Mouse (Mus musculus) neural tube, embryonic 13.5 days (tissue): ENCODE measurements around the gene Sema6d. TPM values are rescaled to one million over a fixed set of nuclear protein-coding genes. Genes with fewer than 3 reads are reported as not detected.

Experiments
- ATAC-seq: fragments of 200-750 bp; cut with Nextera tagmentation; 2 replicates; pipeline ENCODE4 v1.8.0; 2017; ENCODE audit warnings: low read depth, mild to moderate bottlenecking, moderate TSS enrichment, moderate library complexity
- H3K27ac ChIP-seq: fragments of 300-500 bp; sonication (generic); replicated peaks from 2 replicates; pipeline ENCODE4 v1.5.1; 2015; ENCODE audit warnings: moderate library complexity, mild to moderate bottlenecking, inconsistent platforms
- H3K27me3 ChIP-seq: fragments of 300-500 bp; sonication (generic); 2 replicates; pipeline ENCODE4 v1.6.1; 2015; ENCODE audit warnings: mild to moderate bottlenecking, inconsistent platforms
- H3K36me3 ChIP-seq: fragments of 300-500 bp; sonication (generic); 2 replicates; pipeline ENCODE4 v1.6.1; 2015; ENCODE audit warnings: mild to moderate bottlenecking, inconsistent platforms
- H3K4me1 ChIP-seq: fragments of 300-500 bp; sonication (generic); replicated peaks from 2 replicates; pipeline ENCODE4 v1.6.1; 2015; ENCODE audit warnings: inconsistent platforms
- H3K4me2 ChIP-seq: fragments of 300-500 bp; sonication (generic); 2 replicates; pipeline ENCODE4 v1.6.1; 2015; ENCODE audit warnings: inconsistent platforms, mild to moderate bottlenecking, moderate library complexity
- H3K4me3 ChIP-seq: fragments of 300-500 bp; sonication (generic); 2 replicates; pipeline ENCODE4 v1.5.1; 2015; ENCODE audit warnings: mild to moderate bottlenecking, inconsistent platforms
- H3K9ac ChIP-seq: fragments of 300-500 bp; sonication (generic); 2 replicates; pipeline ENCODE4 v1.6.1; 2015; ENCODE audit warnings: moderate library complexity, mild to moderate bottlenecking, inconsistent platforms
- H3K9me3 ChIP-seq: fragments of 300-500 bp; sonication (generic); 2 replicates; pipeline ENCODE4 v1.6.1; 2016; ENCODE audit warnings: inconsistent platforms
- WGBS: fragments of 180-500 bp; shearing (Covaris S2); methylation state at CpG from one replicate; pipeline ENCODE4 v1.1.7; 2015; 5-methylcytosine and 5-hydroxymethylcytosine counted together
- polyA plus RNA-seq: library from polyadenylated mRNA; unstranded; fragments of >200 nt; fragmentation: Nextera tagmentation; extraction: Ambion mirVana; gene quantifications from 2 replicates; pipeline ENCODE4 v1.2.1, GENCODE M21; 2015

Sema6d gene
- polyA plus RNA-seq, 1 experiment from 2014 or later, result 47.4 TPM

DNA sequence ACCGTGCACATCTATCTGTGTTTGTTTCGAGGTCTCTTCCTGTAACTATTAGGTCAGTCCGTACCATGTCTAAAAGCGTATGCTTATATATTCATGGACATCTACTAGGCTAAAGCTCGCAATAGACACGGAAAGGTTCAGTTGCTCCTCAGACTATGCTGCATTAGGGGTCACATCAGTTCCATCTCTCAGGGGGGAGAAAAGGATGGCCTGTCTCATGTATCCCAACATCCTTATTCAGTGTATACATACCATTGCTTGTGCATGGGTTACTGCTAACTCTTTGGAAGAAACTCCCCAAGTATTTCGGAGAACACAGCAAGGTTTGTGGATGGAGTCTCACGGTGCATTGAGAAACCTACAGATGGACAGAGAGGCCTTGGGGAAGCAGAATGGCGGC lies 571.5 kb downstream of the Sema6d start:
- WGBS, result 93% methylated on average over 9 of the region's 9 CpGs
- Histone ChIP-seq H3K4me3 (no peak overlapping the region), H3K27me3 (no peaks in the 10 kb centered on the region), H3K9me3 (no peaks in the 10 kb centered on the region), H3K4me2 (no peak overlapping the region), H3K4me1 (no peaks in the 10 kb centered on the region), H3K9ac (no peak overlapping the region), H3K27ac (no peak overlapping the region), H3K36me3 (peaks cover 95% of the 10 kb centered on the region)
- no peak for ATAC-seq

DNA sequence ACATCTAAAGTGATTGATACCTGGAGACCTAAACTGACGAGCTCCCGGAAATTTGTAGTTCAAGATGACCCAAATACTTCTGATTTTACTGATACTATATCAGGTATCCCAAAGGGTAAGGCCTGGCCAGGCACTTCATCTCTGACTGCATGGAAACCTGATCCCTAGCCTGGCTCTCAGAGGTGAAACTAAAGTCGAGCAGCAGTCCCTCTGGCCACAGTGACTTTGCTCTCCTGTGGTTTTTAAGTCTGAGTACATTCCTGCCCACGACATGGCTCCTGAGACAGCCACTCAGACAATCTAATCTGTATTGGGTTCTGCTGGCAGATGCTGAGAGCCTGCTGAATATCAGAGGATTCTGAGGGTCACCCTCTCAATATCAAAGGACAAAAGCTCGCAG lies 572.5 kb downstream of the Sema6d start:
- Histone ChIP-seq H3K9me3 (no peaks in the 10 kb centered on the region), H3K27ac (no peak overlapping the region), H3K27me3 (no peaks in the 10 kb centered on the region), H3K4me1 (no peaks in the 10 kb centered on the region), H3K4me3 (no peak overlapping the region), H3K36me3 (peaks cover 93% of the 10 kb centered on the region), H3K4me2 (no peak overlapping the region), H3K9ac (no peak overlapping the region)
- WGBS, result 63% methylated on average over 5 of the region's 5 CpGs
- no peak for ATAC-seq

DNA sequence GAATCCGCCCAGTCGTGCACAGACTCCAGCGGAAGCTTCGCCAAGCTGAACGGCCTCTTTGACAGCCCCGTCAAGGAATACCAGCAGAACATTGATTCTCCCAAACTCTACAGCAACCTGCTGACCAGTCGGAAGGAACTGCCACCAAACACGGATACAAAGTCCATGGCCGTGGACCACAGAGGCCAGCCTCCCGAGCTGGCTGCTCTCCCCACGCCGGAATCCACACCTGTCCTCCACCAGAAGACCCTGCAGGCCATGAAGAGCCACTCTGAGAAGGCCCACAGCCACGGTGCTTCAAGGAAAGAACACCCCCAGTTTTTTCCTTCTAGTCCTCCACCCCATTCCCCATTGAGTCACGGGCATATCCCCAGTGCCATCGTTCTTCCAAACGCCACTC lies 574.4 kb downstream of the Sema6d start:
- Histone ChIP-seq H3K4me2 (no peak overlapping the region), H3K4me1 (no peaks in the 10 kb centered on the region), H3K27me3 (no peaks in the 10 kb centered on the region), H3K4me3 (no peak overlapping the region), H3K9ac (no peak overlapping the region), H3K27ac (no peak overlapping the region), H3K36me3 (peaks cover 77% of the 10 kb centered on the region), H3K9me3 (no peaks in the 10 kb centered on the region)
- WGBS, result 94% methylated on average over 16 of the region's 16 CpGs
- ATAC-seq, result no peak

GRCm38 (mm10) chr2:124668431-124668830 lies 578.7 kb downstream of the Sema6d start:
- Histone ChIP-seq H3K4me2 (no peak overlapping the region), H3K27me3 (no peaks in the 10 kb centered on the region), H3K27ac (no peak overlapping the region), H3K36me3 (peaks cover 38% of the 10 kb centered on the region), H3K4me1 (no peaks in the 10 kb centered on the region), H3K4me3 (no peak overlapping the region), H3K9ac (no peak overlapping the region), H3K9me3 (no peaks in the 10 kb centered on the region)
- WGBS, result 95% methylated on average over 1 of the region's 1 CpGs
- no peak for ATAC-seq

GRCm38 (mm10) chr2:124673117-124673516 lies 583.3 kb downstream of the Sema6d start:
- no peak overlapping the region for H3K4me3 ChIP-seq
- no peak for ATAC-seq
- H3K36me3 ChIP-seq, result no peaks in the 10 kb centered on the region
- H3K27ac ChIP-seq, result no peak overlapping the region
- H3K9me3 ChIP-seq, result no peaks in the 10 kb centered on the region
- H3K4me2 ChIP-seq, result no peak overlapping the region
- H3K27me3 ChIP-seq, result no peaks in the 10 kb centered on the region
- H3K4me1 ChIP-seq, result no peaks in the 10 kb centered on the region
- no peak overlapping the region for H3K9ac ChIP-seq

- Histone ChIP-seq H3K4me2 (no peak overlapping the region), H3K4me1 (no peaks in the 10 kb centered on the region), H3K9ac (no peak overlapping the region), H3K4me3 (no peak overlapping the region), H3K36me3 (no peaks in the 10 kb centered on the region), H3K27me3 (no peaks in the 10 kb centered on the region), H3K27ac (no peak overlapping the region), H3K9me3 (no peaks in the 10 kb centered on the region)
- WGBS, result 84% methylated on average over 5 of the region's 5 CpGs
- ATAC-seq, result no peak
These were observed 594.7 kb downstream of the Sema6d start for GRCm38 (mm10) chr2:124684481-124684901.

- Histone ChIP-seq H3K27ac (no peak overlapping the region), H3K4me1 (no peaks in the 10 kb centered on the region), H3K4me3 (no peak overlapping the region), H3K9ac (no peak overlapping the region), H3K36me3 (no peaks in the 10 kb centered on the region), H3K4me2 (no peak overlapping the region), H3K27me3 (no peaks in the 10 kb centered on the region), H3K9me3 (no peaks in the 10 kb centered on the region)
- no peak for ATAC-seq
- 87% methylated on average over 1 of the region's 1 CpGs for WGBS
These were observed 600.6 kb downstream of the Sema6d start for GRCm38 (mm10) chr2:124690372-124690771.

- Histone ChIP-seq H3K4me1 (peaks cover 6% of the 10 kb centered on the region; the same call in 1 of the 2 replicates), H3K9ac (no peak overlapping the region), H3K27me3 (no peaks in the 10 kb centered on the region), H3K36me3 (no peaks in the 10 kb centered on the region), H3K4me3 (no peak overlapping the region), H3K4me2 (no peak overlapping the region), H3K9me3 (no peaks in the 10 kb centered on the region), H3K27ac (no peak overlapping the region)
- WGBS, result 84% methylated on average over 10 of the region's 10 CpGs
- ATAC-seq, result no peak
These were observed 612.9 kb downstream of the Sema6d start for GRCm38 (mm10) chr2:124702621-124703020.

- Histone ChIP-seq H3K9me3 (no peaks in the 10 kb centered on the region), H3K4me2 (no peak overlapping the region), H3K27ac (no peak overlapping the region), H3K27me3 (no peaks in the 10 kb centered on the region), H3K9ac (no peak overlapping the region), H3K36me3 (no peaks in the 10 kb centered on the region), H3K4me1 (peaks cover 6% of the 10 kb centered on the region; the same call in 1 of the 2 replicates), H3K4me3 (no peak overlapping the region)
- no peak for ATAC-seq
- WGBS, result 68% methylated on average over 4 of the region's 4 CpGs
These were observed 615.2 kb downstream of the Sema6d start for GRCm38 (mm10) chr2:124704922-124705321.

DNA sequence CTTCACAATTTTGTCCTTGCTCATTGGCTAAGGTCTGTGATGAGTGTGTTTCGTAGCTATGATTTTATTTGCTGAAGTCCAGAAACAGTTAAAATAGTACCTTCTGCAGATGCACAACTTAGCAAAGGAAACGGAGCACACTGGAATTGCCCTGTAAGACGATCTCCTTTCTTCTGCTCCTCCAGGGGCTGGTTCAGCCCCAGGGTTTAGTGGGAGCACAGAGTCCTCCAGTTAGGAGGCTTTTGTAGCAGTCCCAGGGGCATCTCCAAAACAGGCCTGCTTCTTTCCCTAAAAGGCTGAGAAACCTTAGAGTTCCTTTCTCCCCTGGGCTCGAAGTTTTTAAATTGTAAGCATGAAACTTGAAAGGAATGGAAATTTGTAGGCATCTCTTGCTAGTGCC lies 616.0 kb downstream of the Sema6d start:
- Histone ChIP-seq H3K4me2 (no peak overlapping the region), H3K4me1 (peaks cover 6% of the 10 kb centered on the region; the same call in 1 of the 2 replicates), H3K9me3 (no peaks in the 10 kb centered on the region), H3K9ac (no peak overlapping the region), H3K27ac (no peak overlapping the region), H3K36me3 (no peaks in the 10 kb centered on the region), H3K27me3 (no peaks in the 10 kb centered on the region), H3K4me3 (no peak overlapping the region)
- 38% methylated on average over 4 of the region's 4 CpGs for WGBS
- ATAC-seq, result no peak

GRCm38 (mm10) chr2:124706896-124707295 lies 617.1 kb downstream of the Sema6d start:
- Histone ChIP-seq H3K4me1 (peaks cover 6% of the 10 kb centered on the region; the same call in 1 of the 2 replicates), H3K9me3 (no peaks in the 10 kb centered on the region), H3K36me3 (no peaks in the 10 kb centered on the region), H3K27ac (no peak overlapping the region), H3K9ac (no peak overlapping the region), H3K4me3 (no peak overlapping the region), H3K27me3 (no peaks in the 10 kb centered on the region), H3K4me2 (no peak overlapping the region)
- no peak for ATAC-seq
- WGBS, result 48% methylated on average over 7 of the region's 7 CpGs
